Mouse (Mus musculus) gastrocnemius, postnatal 4 days (tissue): Measurements from ENCODE around the gene Coq8b. TPM values are rescaled to one million over a fixed set of nuclear protein-coding genes. Genes with fewer than 3 reads are reported as not detected.
A peak's percentile ranks its signal among the peaks of the same experiment; 100 is the strongest.

ENCODE experiments used
- DNase-seq, 2 experiments: peaks; one replicate each; pipeline ENCODE4 v3.0.0; 2021 to 2022; ENCODE audit warnings: low spot score in 2 of 2, mixed read lengths in 2 of 2
- microRNA-seq: library from miRNA; unstranded; fragments of <30 nt; microRNA quantifications from one replicate; pipeline ENCODE4 v1.2.0, GENCODE M21; 2021
- total RNA-seq, 2 experiments: library from RNA; stranded (reverse); gene quantifications; 2 replicates each; pipeline ENCODE4 v1.2.3; 2021

Coq8b gene
- total RNA-seq, 2 experiments from 2014 or later, result 8.6 to 10.3 TPM

DNA sequence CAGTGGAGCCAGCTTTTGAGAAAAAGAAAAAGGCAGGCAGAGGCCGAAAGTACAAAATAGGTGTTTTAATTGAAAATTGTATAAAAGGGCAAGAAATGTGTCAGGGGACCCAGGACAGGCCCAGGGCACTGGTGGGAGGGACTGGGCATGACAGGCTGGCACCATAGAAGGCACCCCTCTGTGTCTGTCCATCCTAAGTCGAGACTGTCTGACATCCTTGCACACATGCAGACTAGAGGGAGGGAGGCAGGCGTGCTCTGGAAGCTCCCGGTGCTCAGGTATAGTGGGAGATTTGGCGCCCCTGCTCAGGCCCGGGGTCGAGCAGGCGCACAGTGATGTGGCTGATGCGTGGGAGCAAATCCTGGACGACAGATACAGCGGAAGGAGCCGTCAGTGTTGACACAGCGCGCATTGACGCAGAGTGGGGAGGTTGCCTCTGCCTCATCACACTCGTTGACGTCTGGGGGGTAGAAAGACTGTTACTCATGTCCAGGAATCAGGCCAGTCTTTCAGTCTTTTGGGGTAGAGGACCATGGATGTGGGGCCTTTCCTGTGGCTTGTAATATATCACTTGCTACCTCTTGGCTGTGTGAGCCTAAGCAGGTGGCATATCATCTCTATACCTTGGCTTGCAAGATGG is 72.4 kb downstream of the Coq8b start:
- no peak for DNase-seq

DNA sequence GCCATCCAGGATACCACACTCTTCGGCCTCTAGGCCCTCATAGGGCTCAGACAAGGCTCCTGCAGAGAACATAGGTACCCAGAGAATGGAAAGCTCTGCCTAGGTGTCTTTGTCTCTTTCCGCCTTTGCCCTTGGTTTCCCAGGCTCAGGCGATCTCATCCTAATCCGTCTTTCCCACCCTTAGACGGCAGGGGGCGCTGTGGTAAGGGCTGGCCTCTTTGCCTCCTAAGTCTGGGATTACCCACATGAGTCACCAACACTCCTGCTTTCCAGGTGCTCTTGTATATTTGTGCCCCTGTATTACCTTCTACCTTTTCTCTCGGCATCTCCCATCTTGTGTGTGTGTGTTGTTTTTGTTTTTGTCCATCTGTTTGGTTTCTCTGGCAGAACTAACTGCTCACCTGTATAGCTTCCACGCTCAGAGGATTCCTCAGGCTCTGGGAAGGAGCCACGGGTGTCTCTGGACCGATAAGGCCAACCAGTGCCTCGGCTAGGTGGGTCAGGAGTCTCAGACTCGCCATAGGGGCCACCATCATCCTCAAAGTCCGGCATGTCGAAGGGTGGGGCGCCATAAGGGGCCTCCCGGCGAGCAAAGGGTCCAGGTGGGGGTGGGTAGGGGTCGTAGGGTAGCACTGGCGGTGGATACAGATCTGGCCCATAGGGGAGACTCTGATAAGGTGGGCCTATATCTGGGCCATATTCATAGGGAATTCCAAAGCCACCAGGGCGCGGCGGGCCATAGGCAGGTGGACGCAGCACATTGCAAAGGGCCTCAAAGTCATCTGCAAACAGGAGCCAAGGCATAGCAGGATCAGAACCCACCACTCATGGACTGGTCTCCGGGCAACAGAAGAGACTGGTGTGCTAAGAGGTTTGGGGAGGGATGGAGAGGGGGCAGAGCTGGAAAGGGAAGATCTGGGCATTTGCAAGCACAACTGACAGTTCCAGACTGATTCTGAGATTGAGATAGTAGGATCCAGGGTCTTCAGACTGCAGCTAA is 73.6 kb downstream of the Coq8b start:
- peak in 1 of 2 experiments; percentile 50 for DNase-seq

DNA sequence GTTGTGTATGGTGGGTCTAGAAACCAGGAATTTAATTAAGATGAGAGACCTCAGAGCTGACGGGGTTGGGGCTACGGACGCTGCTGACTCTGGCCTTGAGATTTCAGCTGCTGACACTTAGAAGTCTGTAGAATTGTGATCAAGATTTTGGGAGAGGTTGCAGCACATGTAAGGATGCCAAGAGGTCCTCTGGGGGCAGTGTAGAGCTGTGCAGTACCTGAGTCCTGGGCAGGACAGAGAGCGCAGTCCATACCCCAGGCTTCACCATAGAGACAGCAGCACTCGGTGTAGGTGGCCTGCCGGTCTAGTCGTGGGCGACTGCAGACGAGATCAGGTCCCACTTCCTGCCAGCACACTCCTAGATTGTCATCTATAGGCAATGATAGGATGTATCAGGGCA is 74.7 kb downstream of the Coq8b start:
- no peak for DNase-seq

Small RNAs within 50 kb of the gene (microRNA-seq; reads per million reads assigned to microRNA genes)
- not detected for gene Mir1191

Other genes with a start within 250 kb of the Coq8b start
- gene Cyp2a12, start 203.9 kb upstream of the Coq8b start, total RNA-seq, result under 1 TPM in 1 of 2 experiments, not detected in 1; 0.47 TPM
- gene Cyp2f2, start 113.1 kb upstream of the Coq8b start, total RNA-seq, result under 1 TPM; 0.41 to 0.59 TPM
- not detected for gene Cyp2t4, start 79.3 kb upstream of the Coq8b start, total RNA-seq
- 10 to 100 TPM; 81.4 to 85.3 TPM for gene Egln2, start 66.2 kb upstream of the Coq8b start, total RNA-seq
- 10 to 100 TPM; 29.4 to 33.6 TPM for gene Rab4b, start 54.1 kb upstream of the Coq8b start, total RNA-seq
- gene Gm21983, start 51.9 kb upstream of the Coq8b start, total RNA-seq, result not detected
- gene Mia, start 51.9 kb upstream of the Coq8b start, total RNA-seq, result not detected
- gene BC024978, start 37.2 kb upstream of the Coq8b start, total RNA-seq, result 10 to 100 TPM; 12.3 to 12.6 TPM
- 10 to 100 TPM; 57.3 to 63.7 TPM for gene Snrpa, start 36.8 kb upstream of the Coq8b start, total RNA-seq
- 1 to 10 TPM; 7.2 to 8.5 TPM for gene Itpkc, start 4.4 kb upstream of the Coq8b start, total RNA-seq
- 10 to 100 TPM; 26.3 to 32.3 TPM for gene Numbl, start 25.4 kb downstream of the Coq8b start, total RNA-seq
- 100 to 1,000 TPM; 152 to 169 TPM for gene Ltbp4, start 104.7 kb downstream of the Coq8b start, total RNA-seq
- 10 to 100 TPM; 11.0 to 11.5 TPM for gene Shkbp1, start 123.0 kb downstream of the Coq8b start, total RNA-seq
- gene Gm20479, start 124.4 kb downstream of the Coq8b start, total RNA-seq, result not detected
- gene Sptbn4, start 214.7 kb downstream of the Coq8b start, total RNA-seq, result under 1 TPM; 0.21 to 0.34 TPM
- 10 to 100 TPM; 29.0 to 36.5 TPM for gene Blvrb, start 215.0 kb downstream of the Coq8b start, total RNA-seq
- 10 to 100 TPM; 13.0 to 13.6 TPM for gene Sertad3, start 240.7 kb downstream of the Coq8b start, total RNA-seq